Mouse (Mus musculus) liver, postnatal 0 days (tissue): ENCODE measurements around the gene Ipmk.

ENCODE experiments used
- CTCF ChIP-seq: sonication (generic); IDR thresholded peaks from 2 replicates; pipeline ENCODE4 v1.5.1; 2016; ENCODE audit warnings: antibody characterized with exemption, low read depth
- EP300 ChIP-seq: IDR thresholded peaks from 2 replicates; pipeline ENCODE4 v1.6.1; 2016; ENCODE audit warnings: antibody characterized with exemption, low read depth, mild to moderate bottlenecking

DNA sequence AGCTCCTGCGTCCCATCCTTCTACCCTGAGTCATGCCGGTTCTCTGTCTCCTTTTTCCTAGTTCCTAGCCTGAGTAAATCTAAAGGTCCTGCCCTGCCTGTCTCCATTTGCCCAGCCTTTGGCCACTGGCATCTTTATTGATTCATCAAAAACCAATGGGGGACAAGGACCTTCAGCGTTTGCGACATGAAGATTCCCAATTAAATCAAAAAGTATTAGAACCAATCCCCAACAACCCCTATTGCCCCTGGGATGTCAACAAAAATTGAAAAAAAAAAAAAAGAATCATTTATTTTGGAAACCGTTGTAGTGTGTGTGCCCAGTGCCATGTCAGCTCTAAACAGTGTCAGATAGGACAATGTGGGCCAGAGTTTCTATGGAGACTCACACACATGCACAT, 41.7 kb downstream of the Ipmk start:
- TF ChIP-seq CTCF (no peak), EP300 (no peak)
